Mouse (Mus musculus) liver, embryonic 11.5 days (tissue): Measurements from ENCODE around the gene Cfap99. TPM values are rescaled to one million over a fixed set of nuclear protein-coding genes. Genes with fewer than 3 reads are reported as not detected.

Experiments
- ATAC-seq: fragments of 200-750 bp; cut with Nextera tagmentation; replicated peaks from 2 replicates; pipeline ENCODE4 v1.8.0; 2017; ENCODE audit warnings: moderate number of reproducible peaks, mild to moderate bottlenecking, moderate TSS enrichment, moderate library complexity; ENCODE audit not compliant: low FRiP score
- DNase-seq: peaks from one replicate; pipeline ENCODE4 v3.0.0-alpha.2; 2017; ENCODE audit warnings: low spot score
- H3K27ac ChIP-seq: fragments of 300-500 bp; sonication (generic); 2 replicates; pipeline ENCODE4 v1.5.1; 2014; ENCODE audit warnings: mild to moderate bottlenecking, low read depth, low read length, control low read depth
- H3K27me3 ChIP-seq: fragments of 300-500 bp; sonication (generic); replicated peaks from 2 replicates; pipeline ENCODE4 v1.6.1; 2014; ENCODE audit warnings: low read length, mixed read lengths; ENCODE audit not compliant: control insufficient read depth, insufficient read depth
- H3K36me3 ChIP-seq: fragments of 300-500 bp; sonication (generic); 2 replicates; pipeline ENCODE4 v1.6.1; 2014; ENCODE audit warnings: mild to moderate bottlenecking, low read length, moderate library complexity, mixed read lengths; ENCODE audit not compliant: control insufficient read depth, insufficient read depth
- H3K4me1 ChIP-seq: fragments of 300-500 bp; sonication (generic); replicated peaks from 2 replicates; pipeline ENCODE4 v1.6.1; 2014; ENCODE audit warnings: low read length, mixed read lengths; ENCODE audit not compliant: control insufficient read depth, insufficient read depth
- H3K4me2 ChIP-seq: fragments of 300-500 bp; sonication (generic); 2 replicates; pipeline ENCODE4 v1.6.1; 2014; ENCODE audit warnings: mild to moderate bottlenecking, control low read depth, moderate library complexity
- H3K4me3 ChIP-seq: fragments of 300-500 bp; sonication (generic); 2 replicates; pipeline ENCODE4 v1.5.1; 2014; ENCODE audit warnings: low read depth, low read length, control low read depth
- H3K9ac ChIP-seq: fragments of 300-500 bp; sonication (generic); 2 replicates; pipeline ENCODE4 v1.6.1; 2014; ENCODE audit warnings: low read depth, low read length, control low read depth
- H3K9me3 ChIP-seq: fragments of 300-500 bp; sonication (generic); 2 replicates; pipeline ENCODE4 v1.6.1; 2016; ENCODE audit warnings: low read length, inconsistent platforms, mixed read lengths; ENCODE audit not compliant: control insufficient read depth
- WGBS: fragments of 180-500 bp; shearing (Covaris S2); extraction: QIAGEN DNeasy Blood & Tissue Kit; methylation state at CpG from one replicate; pipeline ENCODE4 v1.1.7; 2014; 5-methylcytosine and 5-hydroxymethylcytosine counted together
- polyA plus RNA-seq: library from polyadenylated mRNA; unstranded; fragments of >200 nt; fragmentation: Nextera tagmentation; extraction: Ambion mirVana; gene quantifications from 2 replicates; pipeline ENCODE4 v1.2.1, GENCODE M21; 2014

The Cfap99 gene
- polyA plus RNA-seq, 1 experiment from 2014 or later = not detected

DNA sequence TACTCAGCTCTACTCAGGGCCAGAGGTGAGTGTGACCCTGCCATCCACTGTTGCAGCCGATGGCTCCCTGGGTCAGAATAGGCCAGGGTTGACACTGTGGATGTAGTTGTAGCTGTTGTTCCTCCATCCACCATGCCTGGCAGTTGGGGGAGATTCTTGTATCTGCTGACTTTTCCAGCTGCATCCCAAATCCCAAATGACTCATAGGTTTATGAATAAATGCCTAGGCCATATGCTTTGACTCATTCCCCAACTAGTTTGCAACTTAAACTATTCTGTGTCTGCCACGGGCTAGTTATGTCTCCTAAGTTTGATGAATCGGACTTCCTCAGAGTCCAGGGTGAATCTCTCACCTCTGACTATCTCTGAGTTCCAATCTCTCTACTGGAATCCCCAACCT, 71.9 kb downstream of the Cfap99 start:
- Histone ChIP-seq H3K4me3 (no peak overlapping the region), H3K27ac (no peak overlapping the region), H3K4me1 (no peaks in the 10 kb centered on the region), H3K4me2 (no peak overlapping the region), H3K9ac (no peak overlapping the region), H3K9me3 (no peaks in the 10 kb centered on the region), H3K36me3 (peaks cover 18% of the 10 kb centered on the region; the same call in 1 of the 2 replicates), H3K27me3 (no peaks in the 10 kb centered on the region)
- DNase-seq (no peak), ATAC-seq (no peak)
- 91% methylated on average over 3 of the region's 3 CpGs for WGBS

DNA sequence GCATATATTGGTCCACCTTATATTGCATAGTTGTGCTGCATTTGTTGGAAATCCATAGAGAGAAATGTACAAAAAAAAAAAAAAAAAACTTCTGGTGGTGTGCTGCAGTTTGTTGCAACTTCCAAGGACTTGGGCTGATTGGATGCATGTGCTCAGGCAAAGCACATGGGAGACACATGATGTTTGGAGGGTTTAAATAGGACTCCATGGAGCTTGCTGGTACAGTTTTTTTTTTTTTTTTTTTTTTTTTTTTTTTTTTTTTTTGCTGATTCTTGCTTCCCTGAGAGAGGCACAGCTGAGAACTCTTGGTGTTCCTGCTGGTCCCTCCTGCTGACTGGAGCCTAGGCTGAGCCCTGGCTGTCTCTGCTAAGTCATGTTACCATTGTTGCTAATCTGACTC, 74.7 kb downstream of the Cfap99 start:
- Histone ChIP-seq H3K27ac (no peak overlapping the region), H3K4me3 (no peak overlapping the region), H3K9me3 (no peaks in the 10 kb centered on the region), H3K4me1 (no peaks in the 10 kb centered on the region), H3K9ac (no peak overlapping the region), H3K36me3 (peaks cover 13% of the 10 kb centered on the region; the same call in 1 of the 2 replicates), H3K4me2 (no peak overlapping the region), H3K27me3 (no peaks in the 10 kb centered on the region)
- DNase-seq = no peak
- ATAC-seq = no peak

DNA sequence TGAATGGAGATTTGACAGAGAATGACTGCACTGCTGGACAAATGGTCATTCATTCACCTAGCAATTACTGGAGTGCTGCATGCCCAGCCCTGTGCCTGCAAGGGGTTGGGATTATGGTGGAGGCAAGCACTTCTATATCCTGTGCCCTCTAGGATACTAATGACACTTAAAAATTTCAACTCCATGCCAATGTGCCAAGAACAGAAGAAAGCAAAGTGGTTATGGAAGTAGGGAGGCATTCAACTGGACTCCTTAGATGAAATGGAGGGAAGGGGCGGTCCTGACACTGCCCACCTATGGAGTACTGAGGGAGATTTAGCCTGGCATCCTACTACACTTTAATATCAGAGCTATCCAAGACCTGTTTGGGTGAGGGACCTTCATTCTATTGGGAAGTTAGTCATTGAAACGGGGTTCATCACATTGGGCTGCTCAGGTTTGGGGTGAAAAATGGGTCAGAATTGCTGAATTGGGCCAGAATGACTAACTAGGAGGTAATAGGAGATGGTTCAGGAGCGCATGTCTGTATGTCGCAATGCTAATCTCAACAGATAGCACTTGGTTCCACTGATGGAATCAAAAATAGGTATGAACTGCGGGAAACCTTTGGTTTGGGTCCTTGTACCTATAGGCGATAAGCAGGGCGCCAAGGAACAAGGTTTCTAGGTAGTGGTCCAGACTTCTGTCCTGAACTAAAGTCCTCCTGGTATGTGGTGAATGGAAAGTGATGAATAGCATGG, 80.3 kb downstream of the Cfap99 start:
- Histone ChIP-seq H3K9ac (peak overlapping the region; percentile 82), H3K36me3 (no peaks in the 10 kb centered on the region; the same call in 1 of the 2 replicates), H3K4me2 (peak overlapping the region; percentile 86), H3K27ac (peak overlapping the region; percentile 71), H3K9me3 (no peaks in the 10 kb centered on the region), H3K4me3 (peak overlapping the region; percentile 96), H3K4me1 (peaks cover 10% of the 10 kb centered on the region), H3K27me3 (no peaks in the 10 kb centered on the region)
- DNase-seq (peak; percentile 38), ATAC-seq (no peak)
- WGBS = 69% methylated on average over 7 of the region's 7 CpGs

DNA sequence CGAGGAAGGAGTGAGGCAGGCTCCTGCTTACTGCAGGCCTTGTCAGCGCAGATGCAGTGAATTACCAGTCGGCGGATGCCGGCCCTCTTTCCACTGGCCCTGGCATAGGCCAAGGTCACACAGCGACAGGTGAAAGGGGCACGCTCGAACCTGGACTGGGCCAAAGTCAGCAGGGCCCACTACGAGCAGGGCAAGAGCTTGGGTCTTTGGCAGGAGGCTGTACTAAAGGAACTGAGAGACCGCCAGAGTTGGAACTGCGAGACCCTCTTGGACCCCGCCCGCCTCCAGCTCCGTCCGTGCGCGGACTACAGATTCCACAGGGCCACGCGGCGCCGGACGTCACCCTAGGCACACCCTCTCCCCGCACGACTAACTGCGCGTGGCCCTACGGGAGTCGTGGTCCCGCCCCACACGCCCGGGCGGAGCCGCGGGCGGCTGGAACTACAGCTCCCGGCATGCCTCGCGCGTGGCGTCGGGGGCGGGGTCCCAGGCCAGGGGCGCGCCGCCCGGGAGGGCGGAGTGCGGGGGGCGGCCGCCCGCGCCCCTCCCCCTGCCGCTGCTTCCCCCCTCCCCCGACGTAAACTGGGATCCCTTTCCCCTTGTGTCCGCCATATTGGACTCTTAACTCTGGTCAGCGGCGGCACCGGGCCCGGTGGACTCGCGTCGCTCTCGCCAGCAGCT, 81.1 kb downstream of the Cfap99 start, which contains the start of gene Fam193a:
TSS of gene Fam193a (plus strand) at position 593 of the 681 bp plus-strand sequence.
- H3K27ac ChIP-seq = peak within 1 kb of the TSS; percentile 80
- H3K9ac ChIP-seq = peak within 1 kb of the TSS; percentile 95
- DNase-seq (peak; percentile 96), ATAC-seq (peak; percentile 99)
- no peaks in the 10 kb centered on the region; the same call in 1 of the 2 replicates for H3K36me3 ChIP-seq
- peak within 1 kb of the TSS; percentile 96 for H3K4me3 ChIP-seq
- H3K27me3 ChIP-seq = no peaks in the 10 kb centered on the region
- no peaks in the 10 kb centered on the region for H3K9me3 ChIP-seq
- WGBS = under 1% methylated on average over 51 of the region's 64 CpGs
- H3K4me1 ChIP-seq = peaks cover 10% of the 10 kb centered on the region
- peak within 1 kb of the TSS; percentile 90 for H3K4me2 ChIP-seq

DNA sequence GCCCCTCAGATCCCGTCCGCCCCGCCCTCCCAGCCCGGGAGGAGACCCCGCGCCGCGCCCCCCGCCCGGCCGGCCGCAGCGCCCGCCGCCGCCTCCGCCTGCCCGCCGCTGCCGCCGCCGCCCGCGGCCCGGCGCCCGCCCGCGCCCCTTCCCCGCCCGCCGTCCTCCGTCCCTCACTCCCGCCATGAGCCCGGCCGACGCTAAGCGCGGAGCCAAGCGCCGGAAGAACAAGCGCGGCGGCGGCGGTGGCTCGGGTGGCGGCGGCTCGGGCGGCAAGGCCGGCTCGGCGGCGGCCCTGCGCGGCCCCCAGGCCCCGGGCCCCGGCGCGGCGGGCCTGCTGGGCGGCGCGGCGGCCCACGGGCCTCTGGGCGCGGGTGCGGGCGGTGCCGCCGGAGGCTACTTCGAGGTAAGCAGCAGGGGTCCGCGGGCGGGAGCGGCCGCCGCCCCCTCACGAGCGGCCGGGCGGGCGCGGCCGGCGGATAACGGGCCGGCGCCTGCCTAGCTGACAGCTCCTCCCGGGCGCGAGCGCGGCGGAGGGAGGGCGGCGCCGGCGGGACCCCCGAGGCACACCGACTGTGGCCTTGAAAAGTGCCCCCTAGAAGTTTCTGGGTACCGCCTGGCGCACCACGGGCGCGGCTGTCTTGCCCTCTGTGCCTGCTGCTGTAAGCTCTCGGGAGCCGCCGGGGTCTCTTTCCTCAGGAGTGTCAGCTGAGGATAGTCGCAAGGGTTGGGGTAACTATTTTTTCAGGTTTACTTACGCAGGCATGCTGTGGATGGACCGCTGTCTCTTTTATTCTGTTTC, 81.8 kb downstream of the Cfap99 start:
- Histone ChIP-seq H3K4me3 (peak overlapping the region; percentile 96), H3K9ac (peak overlapping the region; percentile 95), H3K9me3 (no peaks in the 10 kb centered on the region), H3K4me2 (peak overlapping the region; percentile 90), H3K27ac (peak overlapping the region; percentile 80), H3K36me3 (no peaks in the 10 kb centered on the region; the same call in 1 of the 2 replicates), H3K27me3 (no peaks in the 10 kb centered on the region), H3K4me1 (peaks cover 10% of the 10 kb centered on the region)
- peak; percentile 48 for DNase-seq
- WGBS = under 1% methylated on average over 64 of the region's 114 CpGs
- ATAC-seq = no peak

DNA sequence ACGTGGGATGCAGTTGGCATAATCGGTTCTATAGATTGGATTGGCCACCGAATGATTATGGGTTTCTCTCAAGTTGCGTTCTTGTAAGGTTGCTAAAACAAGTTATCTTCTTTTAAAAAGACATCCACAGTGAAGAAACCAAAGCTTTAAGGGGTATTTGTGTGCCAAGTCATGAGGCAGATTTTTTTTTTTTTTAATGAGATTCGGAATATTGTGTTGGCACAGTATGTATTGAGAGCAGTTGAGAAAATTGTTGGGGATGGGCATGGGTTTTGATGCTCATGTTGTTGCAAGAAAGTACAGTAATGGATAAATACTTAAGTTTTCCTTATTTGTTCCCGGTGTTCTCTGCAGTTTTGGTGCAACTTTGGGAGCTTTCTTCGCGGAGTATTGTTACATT, 82.4 kb downstream of the Cfap99 start:
- no peaks in the 10 kb centered on the region for H3K36me3 ChIP-seq
- H3K27me3 ChIP-seq = no peaks in the 10 kb centered on the region
- ATAC-seq = no peak
- peak overlapping the region; percentile 96 for H3K4me3 ChIP-seq
- peak overlapping the region; percentile 95 for H3K9ac ChIP-seq
- WGBS = 36% methylated on average over 8 of the region's 8 CpGs
- peak overlapping the region; percentile 90 for H3K4me2 ChIP-seq
- no peak for DNase-seq
- H3K9me3 ChIP-seq = no peaks in the 10 kb centered on the region
- H3K27ac ChIP-seq = no peak overlapping the region
- peaks cover 10% of the 10 kb centered on the region for H3K4me1 ChIP-seq

DNA sequence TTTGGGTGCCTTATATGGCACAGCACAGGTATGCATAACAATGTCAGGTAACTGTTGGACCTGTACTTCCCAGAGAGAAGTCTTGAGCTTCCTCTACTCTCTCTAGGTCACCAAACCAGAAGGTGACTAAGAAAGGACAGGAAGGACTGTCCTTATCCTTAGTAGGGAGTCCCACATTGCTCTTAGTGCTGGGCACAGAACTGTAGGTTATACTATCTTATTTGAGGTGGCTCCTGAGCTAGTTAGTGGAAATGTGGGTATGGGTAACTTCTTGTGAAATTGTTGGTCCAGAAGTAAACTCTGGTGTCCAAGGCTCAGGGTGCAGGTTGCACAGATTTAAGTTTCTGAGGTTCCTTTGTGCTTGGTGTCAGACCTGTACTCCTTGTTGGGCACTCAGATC, 83.7 kb downstream of the Cfap99 start:
- Histone ChIP-seq H3K9me3 (no peaks in the 10 kb centered on the region), H3K9ac (no peak overlapping the region), H3K4me2 (peak overlapping the region; percentile 25; the same call in 1 of the 2 replicates), H3K27ac (no peak overlapping the region), H3K36me3 (no peaks in the 10 kb centered on the region), H3K4me3 (no peak overlapping the region), H3K4me1 (peaks cover 10% of the 10 kb centered on the region), H3K27me3 (no peaks in the 10 kb centered on the region)
- ATAC-seq (no peak), DNase-seq (no peak)

DNA sequence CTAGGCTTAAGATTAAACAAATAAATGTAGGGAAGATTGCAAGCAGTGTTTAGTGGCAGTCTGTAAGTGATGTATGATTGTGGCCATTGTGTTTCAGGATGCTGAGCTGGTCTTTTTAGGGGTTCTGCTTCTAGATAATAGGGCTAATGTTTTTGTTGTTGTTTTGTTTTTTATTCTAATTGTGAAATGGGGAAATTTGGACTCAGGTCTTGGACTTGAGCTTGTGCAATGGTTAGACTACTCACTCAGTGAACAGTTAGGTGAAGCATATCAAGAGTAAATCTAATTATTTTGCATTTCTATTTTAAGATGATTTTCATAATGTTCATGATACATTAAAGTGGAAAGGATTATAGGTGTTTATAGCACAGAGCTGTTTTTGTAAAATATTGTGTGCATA, 84.1 kb downstream of the Cfap99 start:
- no peaks in the 10 kb centered on the region for H3K27me3 ChIP-seq
- no peak for DNase-seq
- H3K9ac ChIP-seq = no peak overlapping the region
- no peak overlapping the region for H3K4me2 ChIP-seq
- H3K4me3 ChIP-seq = no peak overlapping the region
- no peaks in the 10 kb centered on the region for H3K9me3 ChIP-seq
- H3K27ac ChIP-seq = no peak overlapping the region
- no peaks in the 10 kb centered on the region for H3K36me3 ChIP-seq
- H3K4me1 ChIP-seq = peaks cover 10% of the 10 kb centered on the region
- no peak for ATAC-seq
